Mouse (Mus musculus) R1 (cell line): Measurements from ENCODE around the gene Mpp1.

Source experiments
- DNase-seq: peaks from one replicate; pipeline ENCODE4 v3.0.0-alpha.2; 2018; ENCODE audit warnings: low read depth, low spot score

Gene Mpp1

DNA sequence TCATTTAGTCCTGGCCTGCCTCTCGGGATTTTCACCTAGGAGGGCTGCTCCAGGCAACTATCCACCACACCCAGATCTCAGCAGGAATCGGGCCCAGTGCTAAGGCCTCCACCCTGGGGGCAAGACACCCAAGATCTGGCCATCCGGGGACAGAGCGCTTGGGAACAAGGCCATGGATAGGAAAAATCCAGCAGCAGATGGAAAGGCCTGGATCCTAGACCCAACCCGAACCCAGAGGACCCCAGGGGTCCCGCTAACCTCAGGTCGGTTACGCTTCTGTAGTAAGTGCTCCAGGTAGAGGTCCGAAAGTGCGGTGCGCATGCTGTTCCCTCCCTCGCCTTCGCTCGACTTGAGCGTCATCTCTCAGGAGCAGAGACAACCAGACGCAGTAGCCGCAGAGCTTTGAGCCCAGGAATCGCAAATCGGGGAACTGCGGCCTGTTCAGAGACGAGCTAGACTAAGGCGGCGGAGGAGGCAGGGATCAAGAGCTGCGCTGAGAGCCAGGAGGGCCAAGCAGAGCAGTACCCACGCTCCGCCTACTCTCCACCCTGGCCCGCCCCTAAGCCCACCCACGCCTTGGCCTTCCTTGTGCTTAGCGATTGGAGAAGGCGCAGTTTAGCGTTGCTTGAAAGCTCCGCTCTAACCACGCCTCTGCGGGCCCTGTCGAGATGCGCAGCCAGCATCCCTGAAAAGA is at the start of gene Mpp1:
Gene Mpp1 (minus strand): TSS at position 550 of the 694 bp plus-strand sequence.
- DNase-seq, result peak; percentile 92

- DNase-seq, result no peak
Measured at GRCm38 (mm10) chrX:75163670-75164069, 32.9 kb upstream of the Mpp1 start, which contains the start of gene Smim9. Gene Smim9 (minus strand): TSS chrX:75163770.

GRCm38 (mm10) chrX:75155576-75156243 is 24.9 kb upstream of the Mpp1 start:
- DNase-seq, result peak; percentile 50

- DNase-seq, result no peak
Measured at GRCm38 (mm10) chrX:75152249-75152648, 21.4 kb upstream of the Mpp1 start.

DNA sequence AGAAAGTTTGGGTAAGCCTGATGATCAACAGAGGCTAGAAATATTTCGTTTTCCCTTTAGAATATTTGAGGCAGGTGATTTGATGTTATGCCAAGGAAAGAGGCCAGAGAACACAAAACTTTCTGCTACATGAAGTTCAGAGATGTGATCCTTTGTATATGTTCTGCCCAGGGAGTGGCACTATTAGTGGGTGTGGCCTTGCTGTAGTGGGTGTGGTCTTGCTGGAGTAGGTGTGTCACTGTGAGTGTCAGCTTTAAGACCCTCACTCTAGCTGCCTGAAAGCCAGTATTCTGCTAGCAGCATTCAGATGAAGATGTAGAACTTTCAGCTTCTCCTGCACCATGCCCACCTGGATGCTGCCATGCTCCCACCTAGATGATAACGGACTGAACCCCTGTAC is 19.5 kb upstream of the Mpp1 start:
- no peak for DNase-seq

GRCm38 (mm10) chrX:75148414-75148813 is 17.6 kb upstream of the Mpp1 start:
- no peak for DNase-seq

- DNase-seq, result peak; percentile 24
Measured at GRCm38 (mm10) chrX:75143124-75143555, 12.3 kb upstream of the Mpp1 start.

GRCm38 (mm10) chrX:75138182-75138581 is 7.4 kb upstream of the Mpp1 start:
- no peak for DNase-seq

DNA sequence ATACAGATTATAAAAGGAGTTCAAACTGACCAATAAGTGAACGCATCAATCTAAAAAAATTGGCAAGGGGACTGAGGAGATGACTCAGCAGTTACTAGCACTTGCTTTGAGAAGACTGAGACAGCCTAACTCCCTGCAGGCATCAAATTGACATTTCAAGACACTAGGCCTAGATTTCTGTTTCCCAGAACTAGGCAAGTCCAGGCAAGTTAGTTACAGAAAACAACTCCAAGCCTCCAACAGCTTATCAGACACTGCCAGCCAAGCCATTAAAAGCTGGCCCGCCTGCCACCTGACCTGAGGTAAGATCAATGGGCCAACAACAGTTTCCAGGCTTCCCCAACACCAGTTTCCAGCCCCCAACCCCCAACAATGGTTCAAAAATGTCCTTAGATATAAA is 6.9 kb upstream of the Mpp1 start:
- peak; percentile 49 for DNase-seq

DNA sequence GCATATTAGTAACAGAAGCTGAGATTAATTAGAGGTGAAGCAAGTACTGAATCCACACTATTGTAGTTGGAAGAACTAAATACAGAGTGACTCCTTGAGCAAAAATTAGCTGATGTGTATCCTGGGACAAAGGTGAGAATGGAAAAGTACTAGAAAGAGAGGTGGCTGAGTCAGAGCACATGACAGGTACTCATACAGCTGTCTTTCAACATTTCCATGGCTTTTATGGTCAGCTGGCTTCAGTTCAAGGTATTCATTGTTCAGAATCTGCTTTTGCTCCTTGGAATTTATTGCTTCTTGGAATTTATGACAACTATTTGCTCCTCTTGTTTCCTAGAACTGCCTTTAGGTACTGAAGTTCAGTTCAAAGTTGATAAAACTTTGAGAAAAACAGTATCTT is 6.1 kb upstream of the Mpp1 start:
- no peak for DNase-seq

- no peak for DNase-seq
Measured at GRCm38 (mm10) chrX:75129474-75129873, 1.3 kb downstream of the Mpp1 start.

- DNase-seq, result no peak
Measured at GRCm38 (mm10) chrX:75128333-75128980, 2.4 kb downstream of the Mpp1 start.

DNA sequence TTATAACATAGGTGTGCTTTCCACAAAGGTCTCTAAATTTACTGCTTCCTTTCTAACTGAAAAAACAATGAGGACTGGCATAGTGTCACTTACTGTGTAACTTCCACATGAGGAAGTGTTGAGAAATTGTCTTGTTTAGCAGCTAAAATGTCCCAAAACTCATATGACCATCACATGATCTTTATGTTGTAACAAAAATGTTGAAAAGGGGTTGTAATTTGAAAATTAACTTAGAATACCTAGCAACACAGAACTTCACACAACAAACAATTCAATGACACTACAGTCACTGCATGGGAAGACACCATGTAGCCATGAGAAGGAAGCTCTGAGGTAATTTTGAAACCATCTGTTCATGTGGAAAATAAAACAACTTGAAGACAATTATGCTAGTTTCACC is 3.9 kb downstream of the Mpp1 start:
- no peak for DNase-seq

DNA sequence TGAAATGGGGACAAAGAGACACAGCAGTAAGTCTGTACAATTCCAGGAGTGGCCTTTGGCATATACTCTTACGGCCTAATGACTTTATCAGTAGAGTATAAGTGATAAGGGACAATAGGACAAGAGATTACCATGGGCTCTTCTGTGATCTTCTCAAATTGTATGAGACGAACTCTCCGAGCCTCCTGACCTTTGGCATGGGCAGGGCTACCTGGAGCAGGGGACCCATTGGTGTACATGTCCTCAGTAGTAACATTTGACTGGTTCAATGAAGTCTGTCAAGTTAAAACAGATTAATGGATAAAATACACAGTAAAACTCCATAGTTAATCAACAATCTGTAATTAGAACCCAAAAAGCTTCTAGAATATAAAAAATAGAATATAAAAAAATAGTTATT is 5.2 kb downstream of the Mpp1 start:
- no peak for DNase-seq

DNA sequence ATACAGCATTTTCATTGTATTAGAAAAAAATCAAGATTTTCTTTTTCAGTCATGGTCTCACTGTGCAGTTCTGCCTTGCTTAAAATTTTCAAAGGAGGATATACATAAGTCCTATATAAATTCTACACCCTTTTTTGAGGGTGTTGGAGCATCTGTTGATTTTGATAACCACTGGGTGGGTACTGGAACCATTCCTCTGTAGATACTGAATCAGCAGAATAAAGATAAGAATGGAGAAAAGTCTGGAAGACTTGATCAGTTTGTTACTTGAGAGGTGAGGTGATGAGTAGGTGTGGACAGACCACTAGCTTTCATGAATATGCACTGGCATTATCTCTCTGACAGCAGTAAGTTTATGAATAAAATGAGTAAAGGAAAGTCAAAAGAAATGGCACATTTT is 15.3 kb downstream of the Mpp1 start:
- DNase-seq, result no peak

- no peak for DNase-seq
Measured at GRCm38 (mm10) chrX:75102293-75102692, 28.5 kb downstream of the Mpp1 start.

GRCm38 (mm10) chrX:75098799-75099198 is 32.0 kb downstream of the Mpp1 start:
- no peak for DNase-seq

- peak; percentile 27 for DNase-seq
Measured at GRCm38 (mm10) chrX:75096163-75096770, 34.5 kb downstream of the Mpp1 start.

- peak; percentile 96 for DNase-seq
Measured at GRCm38 (mm10) chrX:75095369-75096162, 35.2 kb downstream of the Mpp1 start, which contains the start of gene Dkc1. Gene Dkc1 (plus strand): TSS chrX:75095854.

GRCm38 (mm10) chrX:75085654-75086053 is 45.2 kb downstream of the Mpp1 start:
- DNase-seq, result no peak

GRCm38 (mm10) chrX:75084774-75085508 is 45.9 kb downstream of the Mpp1 start, which contains the start of gene Gab3:
Gene Gab3 (minus strand): TSS chrX:75085458.
- peak; percentile 75 for DNase-seq
